Comparison of ENCODE assay signal across 23 mouse cellular contexts in genomic region chr1:47263611-47264010, GRCm38 (mm10).
DNase-seq lines count a peak whose midpoint lies in the region; ATAC-seq lines count a peak whose summit lies in the region.
"Had no signal": no experiment of that assay in that cellular context is flagged by ENCODE, and none has a peak within 500 bp of the region (broad histone marks: within the 10 kb centered on the region; RNA-seq: fewer than 3 reads in every experiment).

No protein-coding gene starts in this region.

- no peak overlapping the region for H3K4me3 ChIP-seq in forebrain, embryonic 14.5 days (ENCODE audit: low read depth, low read length)
- H3K4me3 ChIP-seq in forebrain, embryonic 10.5 days = no peak overlapping the region
- H3K4me3 ChIP-seq: embryonic facial prominence, embryonic 15.5 days; erythroblast, embryonic 14.5 days; heart, adult 2 months; heart, embryonic 12.5 days; hindbrain, embryonic 15.5 days; kidney, embryonic 15.5 days had no signal

- H3K9me3 ChIP-seq in forebrain, embryonic 14.5 days (replicated peaks; ENCODE audit: control insufficient read depth, low read length) = no peaks in the 10 kb centered on the region
- H3K9me3 ChIP-seq in forebrain, embryonic 10.5 days = no peaks in the 10 kb centered on the region
- H3K9me3 ChIP-seq: embryonic facial prominence, embryonic 15.5 days; G1E; heart, embryonic 12.5 days; hindbrain, embryonic 15.5 days; kidney, embryonic 15.5 days had no signal

- ATAC-seq in cerebellum, adult (ENCODE audit: insufficient number of reproducible peaks, low FRiP score, low TSS enrichment) = peak; percentile 82
- ATAC-seq in forebrain, embryonic 14.5 days = 0 out of 2 replicates have a peak, but pooled peaks have one; percentile 2
- ATAC-seq: CD4-positive, CD25-positive, alpha-beta regulatory T cell, adult 4 months; intestine, embryonic 16.5 days had no signal

- no peak overlapping the region for H3K27ac ChIP-seq in forebrain, embryonic 14.5 days (ENCODE audit: low read depth, low read length)
- no peak overlapping the region for H3K27ac ChIP-seq in forebrain, embryonic 10.5 days
- H3K27ac ChIP-seq: embryonic facial prominence, embryonic 15.5 days; heart, adult 2 months; hindbrain, embryonic 15.5 days; kidney, embryonic 15.5 days had no signal

- H3K36me3 ChIP-seq in forebrain, embryonic 14.5 days (ENCODE audit: control insufficient read depth, insufficient read depth, low read length) = no peaks in the 10 kb centered on the region
- H3K36me3 ChIP-seq in forebrain, embryonic 10.5 days (replicated peaks) = no peaks in the 10 kb centered on the region
- H3K36me3 ChIP-seq: embryonic facial prominence, embryonic 15.5 days; G1E; heart, embryonic 12.5 days; hindbrain, embryonic 15.5 days; kidney, embryonic 15.5 days had no signal

- H3K4me1 ChIP-seq in forebrain, embryonic 14.5 days (ENCODE audit: control insufficient read depth, insufficient read depth, low read length) = no peaks in the 10 kb centered on the region
- no peaks in the 10 kb centered on the region for H3K4me1 ChIP-seq in forebrain, embryonic 10.5 days
- H3K4me1 ChIP-seq: embryonic facial prominence, embryonic 15.5 days; heart, embryonic 12.5 days; hindbrain, embryonic 15.5 days; kidney, embryonic 15.5 days had no signal

- 71% methylated on average over 1 of the region's 1 CpGs for WGBS in forebrain, embryonic 14.5 days
- WGBS in forebrain, embryonic 10.5 days = 60% methylated on average over 1 of the region's 1 CpGs

- no peak overlapping the region for H3K4me2 ChIP-seq in forebrain, embryonic 14.5 days (ENCODE audit: low read length)
- H3K4me2 ChIP-seq: embryonic facial prominence, embryonic 15.5 days; heart, embryonic 12.5 days; hindbrain, embryonic 15.5 days; kidney, embryonic 15.5 days had no signal

- no peak overlapping the region for H3K9ac ChIP-seq in forebrain, embryonic 14.5 days (ENCODE audit: low read length)
- H3K9ac ChIP-seq: embryonic facial prominence, embryonic 15.5 days; heart, embryonic 12.5 days; hindbrain, embryonic 15.5 days; kidney, embryonic 15.5 days had no signal

- no peaks in the 10 kb centered on the region for H3K27me3 ChIP-seq in forebrain, embryonic 14.5 days (replicated peaks; ENCODE audit: control insufficient read depth, insufficient read depth, low read length)
- H3K27me3 ChIP-seq in forebrain, embryonic 10.5 days (ENCODE audit: poor library complexity, severe bottlenecking) = no peaks in the 10 kb centered on the region
- H3K27me3 ChIP-seq: embryonic facial prominence, embryonic 15.5 days; heart, embryonic 12.5 days; hindbrain, embryonic 15.5 days; kidney, embryonic 15.5 days had no signal

- DNase-seq in cerebellum, postnatal 14 days = no peak
- DNase-seq in cerebellum, adult 9-11 months = peak; percentile 32
- no peak for DNase-seq in cerebellum, postnatal 10 days
- DNase-seq in forebrain, embryonic 14.5 days (ENCODE audit: low spot score) = no peak
- DNase-seq in forebrain, embryonic 10.5 days (ENCODE audit: extremely low spot score, low spot score) = no peak
- peak; percentile 20 for DNase-seq in retina, postnatal 1 day
- no peak for DNase-seq in retina, embryonic 14.5 days (ENCODE audit: low spot score)
- DNase-seq: adrenal gland, adult 8-10 months; adrenal gland, postnatal 36 days; B cell, adult 2 months; gastrocnemius, postnatal 14 days; heart, adult 2 months; heart, postnatal 36 days; kidney, adult 2 months had no signal

Comparison
In these comparisons a context has a peak if more than half of its experiments do, and no peak if none do; other contexts are left out.
1. DNase-seq: peak in cerebellum, adult 9-11 months (single experiment) and retina, postnatal 1 day (single experiment); none in cerebellum, postnatal 14 days (0 of 2), cerebellum, postnatal 10 days (0 of 2), forebrain, embryonic 14.5 days (single experiment), forebrain, embryonic 10.5 days (single experiment) and retina, embryonic 14.5 days (single experiment).